Mouse (Mus musculus): ENCODE results near the gene Slc24a2. TPM values are rescaled to one million over a fixed set of nuclear protein-coding genes. Genes with fewer than 3 reads are reported as not detected.

The Slc24a2 gene
- not detected for polyA plus RNA-seq (2012; fragmentation: generic; extraction: Trizol)

DNA sequence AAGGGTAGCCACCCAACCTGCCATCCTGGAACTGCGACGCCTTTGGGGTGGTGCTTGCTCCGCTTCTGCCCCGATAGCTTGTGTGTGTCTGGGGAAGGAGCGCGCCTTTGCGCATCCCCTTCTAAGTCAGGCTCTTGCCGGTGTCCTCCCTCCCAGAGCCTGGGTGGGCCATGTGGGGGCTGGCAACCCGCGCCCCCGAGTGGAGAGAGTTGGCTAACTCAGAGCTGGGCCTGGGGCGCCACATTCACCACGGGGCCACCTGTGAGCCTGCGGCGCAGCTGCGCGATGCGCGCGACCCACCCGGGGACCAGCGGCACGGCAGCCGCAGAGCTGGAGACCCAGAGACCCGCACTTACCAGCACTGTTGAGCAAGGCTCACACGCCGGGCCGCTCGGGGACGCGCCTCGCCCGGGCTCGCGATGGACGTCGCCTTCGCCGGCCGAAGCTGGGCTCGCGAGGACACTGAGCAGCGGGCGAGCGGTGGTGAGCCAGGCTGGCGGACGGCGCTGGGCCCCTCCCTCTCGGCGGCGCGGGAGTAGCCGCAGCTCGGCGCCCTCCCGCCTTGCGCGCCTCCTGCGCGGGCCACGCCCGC is at the start of gene Slc24a2:
Slc24a2 (minus strand) TSS at position 518 of the 592 bp plus-strand sequence.

Data from C3H10T1/2 (cell line).